Mouse (Mus musculus) forebrain, embryonic 14.5 days (tissue): ENCODE results near the gene 4930544D05Rik. TPM values are rescaled to one million over a fixed set of nuclear protein-coding genes. Genes with fewer than 3 reads are reported as not detected.

ENCODE experiments used
- ATAC-seq: fragments of 200-750 bp; cut with Nextera tagmentation; 2 replicates; pipeline ENCODE4 v1.8.0; 2017; ENCODE audit warnings: mild to moderate bottlenecking, moderate library complexity
- DNase-seq: peaks from one replicate; pipeline ENCODE4 v3.0.0-alpha.2; 2015; ENCODE audit warnings: low spot score
- H3K27ac ChIP-seq: fragments of 300-500 bp; sonication (generic); 2 replicates; pipeline ENCODE4 v1.5.1; 2014; ENCODE audit warnings: low read depth, mild to moderate bottlenecking, control low read depth, low read length, moderate library complexity
- H3K27me3 ChIP-seq: fragments of 300-500 bp; sonication (generic); replicated peaks from 2 replicates; pipeline ENCODE4 v1.6.1; 2014; ENCODE audit warnings: low read length, control low read depth, mixed read lengths; ENCODE audit not compliant: control insufficient read depth, insufficient read depth
- H3K36me3 ChIP-seq: fragments of 300-500 bp; sonication (generic); 2 replicates; pipeline ENCODE4 v1.6.1; 2014; ENCODE audit warnings: low read length, control low read depth; ENCODE audit not compliant: control insufficient read depth, insufficient read depth
- H3K4me1 ChIP-seq: fragments of 300-500 bp; sonication (generic); 2 replicates; pipeline ENCODE4 v1.6.1; 2014; ENCODE audit warnings: antibody characterized with exemption, low read length, control low read depth; ENCODE audit not compliant: control insufficient read depth, insufficient read depth
- H3K4me2 ChIP-seq: fragments of 300-500 bp; sonication (generic); 2 replicates; pipeline ENCODE4 v1.6.1; 2014; ENCODE audit warnings: mild to moderate bottlenecking, control low read depth, low read length
- H3K4me3 ChIP-seq: fragments of 300-500 bp; sonication (generic); 2 replicates; pipeline ENCODE4 v1.5.1; 2014; ENCODE audit warnings: low read depth, low read length, control low read depth
- H3K9ac ChIP-seq: fragments of 300-500 bp; sonication (generic); 2 replicates; pipeline ENCODE4 v1.6.1; 2014; ENCODE audit warnings: mild to moderate bottlenecking, low read length, control low read depth, moderate library complexity
- H3K9me3 ChIP-seq: fragments of 300-500 bp; sonication (generic); replicated peaks from 2 replicates; pipeline ENCODE4 v1.6.1; 2016; ENCODE audit warnings: low read length, control low read depth, mixed read lengths; ENCODE audit not compliant: control insufficient read depth
- WGBS: fragments of 180-500 bp; shearing (Covaris S2); extraction: QIAGEN DNeasy Blood & Tissue Kit; methylation state at CpG from one replicate; pipeline ENCODE4 v1.1.7; 2014; 5-methylcytosine and 5-hydroxymethylcytosine counted together
- polyA plus RNA-seq: library from polyadenylated mRNA; unstranded; fragments of >200 nt; fragmentation: Nextera tagmentation; extraction: Ambion mirVana; gene quantifications from 2 replicates; pipeline ENCODE4 v1.2.1, GENCODE M21; 2014

The 4930544D05Rik gene
- polyA plus RNA-seq, 1 experiment from 2014 or later: not detected

DNA sequence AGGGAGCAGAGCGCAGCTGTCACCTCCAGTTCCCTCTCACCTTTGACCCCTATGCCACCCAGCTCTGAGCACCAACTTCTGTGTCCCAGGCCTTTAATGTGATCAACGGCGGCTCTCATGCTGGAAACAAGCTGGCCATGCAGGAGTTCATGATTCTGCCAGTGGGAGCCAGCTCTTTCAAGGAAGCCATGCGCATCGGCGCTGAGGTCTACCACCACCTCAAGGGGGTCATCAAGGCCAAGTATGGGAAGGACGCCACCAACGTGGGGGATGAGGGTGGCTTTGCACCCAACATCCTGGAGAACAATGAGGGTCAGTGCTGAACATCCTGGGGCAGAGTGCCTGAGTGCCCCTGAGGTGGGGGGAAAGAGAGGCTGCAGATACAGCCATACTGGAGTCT lies 44.9 kb downstream of the 4930544D05Rik start:
- ATAC-seq: no peak
- Histone ChIP-seq H3K9me3 (no peaks in the 10 kb centered on the region), H3K9ac (no peak overlapping the region), H3K4me2 (no peak overlapping the region), H3K4me3 (no peak overlapping the region), H3K36me3 (peaks cover 46% of the 10 kb centered on the region), H3K4me1 (peaks cover 11% of the 10 kb centered on the region), H3K27me3 (no peaks in the 10 kb centered on the region), H3K27ac (no peak overlapping the region)
- WGBS: 94% methylated on average over 8 of the region's 8 CpGs
- DNase-seq: no peak

DNA sequence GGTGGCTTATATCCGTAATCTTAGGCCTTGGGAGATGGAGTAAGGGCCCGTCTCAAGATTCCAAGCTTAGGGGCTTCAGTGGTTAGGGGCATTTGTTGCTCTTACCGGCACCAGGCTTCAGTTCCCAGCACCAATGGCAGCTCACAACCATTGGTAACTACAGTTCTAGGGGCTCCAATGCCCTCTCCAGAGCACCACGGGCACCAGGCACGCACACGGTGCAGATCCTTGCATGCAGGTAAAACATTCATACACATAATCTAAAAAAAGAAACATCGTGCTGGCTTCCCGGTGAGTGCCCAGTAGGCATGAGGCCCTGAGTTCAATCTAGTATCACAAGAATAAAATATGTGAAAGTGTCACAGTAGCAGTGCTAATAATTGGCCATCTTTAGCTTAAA lies 47.5 kb downstream of the 4930544D05Rik start:
- Histone ChIP-seq H3K9me3 (no peaks in the 10 kb centered on the region), H3K4me1 (peaks cover 6% of the 10 kb centered on the region), H3K4me2 (no peak overlapping the region), H3K27ac (no peak overlapping the region), H3K4me3 (no peak overlapping the region), H3K36me3 (peaks cover 52% of the 10 kb centered on the region), H3K27me3 (no peaks in the 10 kb centered on the region), H3K9ac (no peak overlapping the region)
- WGBS: 93% methylated on average over 8 of the region's 8 CpGs
- ATAC-seq (no peak), DNase-seq (no peak)

DNA sequence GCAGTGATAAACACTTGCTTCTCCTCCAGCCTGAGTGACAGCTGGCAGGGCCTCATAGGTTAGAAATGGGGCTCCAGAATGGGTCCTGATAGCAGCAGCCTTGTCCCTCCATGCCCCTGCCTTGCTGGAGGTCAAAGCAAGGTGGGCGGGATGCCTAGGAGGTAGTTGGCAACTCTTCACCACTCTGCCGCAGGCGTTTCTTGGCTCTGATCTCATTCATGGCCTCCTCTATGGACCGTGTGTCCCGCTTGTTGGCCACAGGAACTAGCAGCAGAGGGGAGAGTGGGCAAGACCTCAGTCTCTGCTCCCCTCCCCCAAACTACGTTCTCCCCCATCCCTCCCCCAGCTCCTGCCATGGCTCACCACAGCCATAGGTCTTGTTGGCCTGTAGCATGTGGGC lies 48.3 kb downstream of the 4930544D05Rik start:
- peaks cover 52% of the 10 kb centered on the region for H3K36me3 ChIP-seq
- no peak overlapping the region for H3K27ac ChIP-seq
- H3K4me1 ChIP-seq: peaks cover 7% of the 10 kb centered on the region
- DNase-seq (no peak), ATAC-seq (no peak)
- no peaks in the 10 kb centered on the region for H3K9me3 ChIP-seq
- H3K9ac ChIP-seq: no peak overlapping the region
- no peak overlapping the region for H3K4me2 ChIP-seq
- H3K27me3 ChIP-seq: no peaks in the 10 kb centered on the region
- H3K4me3 ChIP-seq: no peak overlapping the region
- 86% methylated on average over 6 of the region's 6 CpGs for WGBS

DNA sequence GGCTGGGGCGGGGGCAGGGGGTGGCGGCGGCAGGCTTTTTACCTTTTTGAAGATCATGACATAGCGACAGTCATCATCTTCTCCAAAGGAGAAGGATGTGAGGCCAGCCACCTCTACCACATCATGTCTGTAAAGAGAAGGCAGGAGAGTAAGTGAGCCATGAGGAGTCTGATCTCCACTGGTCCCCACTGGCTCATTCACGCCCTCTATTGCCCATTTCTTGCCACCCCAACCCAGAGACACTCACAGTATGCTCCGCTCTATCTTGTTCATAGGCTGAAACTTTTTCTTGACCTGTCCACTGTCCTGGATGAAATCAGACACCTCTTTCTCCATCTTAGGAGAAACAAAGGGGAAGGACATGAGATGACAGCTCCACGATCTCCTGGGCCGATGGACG lies 49.1 kb downstream of the 4930544D05Rik start:
- Histone ChIP-seq H3K9ac (no peak overlapping the region), H3K4me2 (no peak overlapping the region), H3K27ac (no peak overlapping the region), H3K4me3 (no peak overlapping the region), H3K9me3 (no peaks in the 10 kb centered on the region), H3K36me3 (peaks cover 52% of the 10 kb centered on the region), H3K27me3 (no peaks in the 10 kb centered on the region), H3K4me1 (peaks cover 7% of the 10 kb centered on the region)
- 95% methylated on average over 9 of the region's 9 CpGs for WGBS
- no peak for DNase-seq
- no peak for ATAC-seq

Other genes with a start within 250 kb of the 4930544D05Rik start
- gene Pelp1, start 205.8 kb upstream of the 4930544D05Rik start, polyA plus RNA-seq: 21.4 and 32.5 TPM in 2 replicates
- gene Arrb2, start 183.2 kb upstream of the 4930544D05Rik start, polyA plus RNA-seq: 47.4 and 49.2 TPM in 2 replicates
- gene Med11, start 163.9 kb upstream of the 4930544D05Rik start, polyA plus RNA-seq: 49.2 and 54.3 TPM in 2 replicates
- 0.19 and 0.42 TPM in 2 replicates for gene Zmynd15, start 156.4 kb upstream of the 4930544D05Rik start, polyA plus RNA-seq
- 1.5 and 1.9 TPM in 2 replicates for gene Cxcl16, start 155.9 kb upstream of the 4930544D05Rik start, polyA plus RNA-seq
- gene Tm4sf5, start 110.6 kb upstream of the 4930544D05Rik start, polyA plus RNA-seq: 1.1 and 3.4 TPM in 2 replicates
- gene Vmo1, start 101.2 kb upstream of the 4930544D05Rik start, polyA plus RNA-seq: 0.37 TPM in 1 of 2 replicates, not detected in the other
- 0.42 TPM in 1 of 2 replicates, not detected in the other for gene Gltpd2, start 96.7 kb upstream of the 4930544D05Rik start, polyA plus RNA-seq
- gene Psmb6, start 90.5 kb upstream of the 4930544D05Rik start, polyA plus RNA-seq: 841 and 1,034 TPM in 2 replicates
- gene Gm40193, start 82.9 kb upstream of the 4930544D05Rik start, polyA plus RNA-seq: not detected in 2 replicates
- gene Pld2, start 75.8 kb upstream of the 4930544D05Rik start, polyA plus RNA-seq: 4.8 and 5.8 TPM in 2 replicates
- 10.4 and 13.6 TPM in 2 replicates for gene Mink1, start 53.0 kb upstream of the 4930544D05Rik start, polyA plus RNA-seq
- not detected in 2 replicates for gene Chrne, start 3.4 kb downstream of the 4930544D05Rik start, polyA plus RNA-seq
- gene Gp1ba, start 23.3 kb downstream of the 4930544D05Rik start, polyA plus RNA-seq: 0.17 and 0.22 TPM in 2 replicates
- gene Rnf167, start 31.4 kb downstream of the 4930544D05Rik start, polyA plus RNA-seq: 105 and 118 TPM in 2 replicates
- 165 and 190 TPM in 2 replicates for gene Slc25a11, start 31.6 kb downstream of the 4930544D05Rik start, polyA plus RNA-seq
- 793 and 798 TPM in 2 replicates for gene Pfn1, start 38.8 kb downstream of the 4930544D05Rik start, polyA plus RNA-seq
- gene Eno3, start 41.4 kb downstream of the 4930544D05Rik start, polyA plus RNA-seq: 5.7 and 5.9 TPM in 2 replicates
- 65.4 and 83.9 TPM in 2 replicates for gene Spag7, start 53.6 kb downstream of the 4930544D05Rik start, polyA plus RNA-seq
- 8.7 and 14.9 TPM in 2 replicates for gene Camta2, start 72.3 kb downstream of the 4930544D05Rik start, polyA plus RNA-seq
- 0.75 and 1.1 TPM in 2 replicates for gene Inca1, start 84.3 kb downstream of the 4930544D05Rik start, polyA plus RNA-seq
- gene Kif1c, start 84.7 kb downstream of the 4930544D05Rik start, polyA plus RNA-seq: 4.6 and 4.7 TPM in 2 replicates
- gene Zfp3, start 148.4 kb downstream of the 4930544D05Rik start, polyA plus RNA-seq: 14.9 and 16.2 TPM in 2 replicates
- gene Scimp, start 196.7 kb downstream of the 4930544D05Rik start, polyA plus RNA-seq: not detected in 2 replicates
- gene Rabep1, start 228.9 kb downstream of the 4930544D05Rik start, polyA plus RNA-seq: 50.3 and 62.7 TPM in 2 replicates